Mouse (Mus musculus): ENCODE measurements around the gene Slc4a8.

DNA sequence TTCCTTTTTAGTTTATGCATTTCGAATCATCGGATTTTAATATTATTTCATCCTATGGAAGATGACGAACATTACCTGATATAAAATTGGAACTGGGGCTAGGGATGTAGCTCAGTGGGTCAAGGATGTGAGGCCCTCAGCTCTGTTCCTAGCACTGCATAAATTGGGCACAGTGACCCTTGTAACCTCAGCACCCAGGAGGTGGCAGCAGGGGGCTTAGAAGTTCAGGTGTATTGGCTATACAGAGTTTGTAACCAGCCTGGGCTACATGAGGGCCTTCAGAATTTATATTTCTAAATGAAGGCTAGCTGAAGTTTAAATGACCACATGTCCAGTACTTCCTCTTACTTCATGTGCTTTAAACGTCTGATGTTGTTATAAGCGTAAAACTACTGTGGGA lies 40.1 kb upstream of the Slc4a8 start:
- TF ChIP-seq CTCF (IDR thresholded peaks at IDR 0.05; ENCODE audit: low read depth) (no peak), EP300 (optimal IDR thresholded peaks at IDR 0.05) (no peak)
